Mouse (Mus musculus) naive thymus-derived CD4-positive, alpha-beta T cell, adult 2 months (primary cell): ENCODE data around the gene Gm15107.
"Not testable (repeated sequence)": the region's sequence is repeated elsewhere in the genome, so short reads cannot be mapped to it uniquely, and the experiment has no call there.

Experiments
- DNase-seq: peaks from one replicate; pipeline ENCODE4 v3.0.0-alpha.2; 2011; ENCODE audit warnings: low read depth

Gene Gm15107

DNA sequence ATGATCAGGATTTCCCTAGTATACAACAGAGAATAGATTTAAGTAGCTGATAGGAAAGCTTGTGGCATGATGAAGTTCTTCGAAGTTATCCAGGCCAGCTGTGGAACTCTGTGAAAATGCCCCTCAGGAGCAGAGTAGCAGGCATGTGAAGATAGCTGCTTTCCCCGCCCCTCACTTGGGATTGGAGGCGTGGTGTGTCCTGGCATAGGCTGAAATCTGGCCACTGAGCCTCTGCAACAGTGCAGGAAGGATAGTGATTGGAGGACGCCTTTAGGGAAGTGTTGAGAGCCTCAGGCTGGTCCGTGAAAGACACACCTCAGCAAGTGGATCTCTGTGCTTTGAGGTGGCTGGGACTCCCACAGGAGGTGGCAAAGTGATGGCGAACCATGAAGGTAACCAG lies at the start of gene Gm15107:
Gene Gm15107, plus strand, starts transcription at position 301 of the 400 bp plus-strand sequence.
- not testable (repeated sequence) for DNase-seq
